Mouse (Mus musculus) ovary, postnatal 14 days (tissue): Measurements from ENCODE around the gene Slc5a7.
A peak's percentile ranks its signal among the peaks of the same experiment; 100 is the strongest.

Source experiments
- DNase-seq: peaks from one replicate; pipeline ENCODE4 v3.0.0; 2022; ENCODE audit warnings: low spot score

The Slc5a7 gene

DNA sequence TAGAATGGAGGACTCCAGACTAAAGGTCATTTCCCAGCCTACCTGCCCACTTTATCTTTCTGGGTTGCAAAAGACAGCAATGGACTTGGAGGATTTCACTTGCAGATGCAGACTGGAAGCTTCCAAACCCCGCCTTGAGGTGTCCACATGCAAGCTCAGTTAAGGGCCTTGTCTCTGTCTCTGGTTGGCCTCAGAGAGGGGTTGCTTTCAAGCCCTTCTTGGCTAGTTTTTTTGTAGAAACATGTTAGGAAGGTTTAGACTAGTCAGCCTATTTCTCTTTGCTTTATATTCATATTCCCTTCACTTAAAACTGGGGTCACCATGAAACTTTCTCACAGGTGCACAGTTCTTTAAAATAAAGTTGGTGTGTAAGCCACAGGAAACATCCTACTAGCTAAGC lies at the start of gene Slc5a7:
Gene Slc5a7 (minus strand): TSS at position 101 of the 400 bp plus-strand sequence.
- no peak for DNase-seq

- DNase-seq, result no peak
These were observed 48.8 kb upstream of the Slc5a7 start for GRCm38 (mm10) chr17:54347672-54348071.

- DNase-seq, result peak; percentile 6
These were observed 44.6 kb upstream of the Slc5a7 start for GRCm38 (mm10) chr17:54343395-54343794.

DNA sequence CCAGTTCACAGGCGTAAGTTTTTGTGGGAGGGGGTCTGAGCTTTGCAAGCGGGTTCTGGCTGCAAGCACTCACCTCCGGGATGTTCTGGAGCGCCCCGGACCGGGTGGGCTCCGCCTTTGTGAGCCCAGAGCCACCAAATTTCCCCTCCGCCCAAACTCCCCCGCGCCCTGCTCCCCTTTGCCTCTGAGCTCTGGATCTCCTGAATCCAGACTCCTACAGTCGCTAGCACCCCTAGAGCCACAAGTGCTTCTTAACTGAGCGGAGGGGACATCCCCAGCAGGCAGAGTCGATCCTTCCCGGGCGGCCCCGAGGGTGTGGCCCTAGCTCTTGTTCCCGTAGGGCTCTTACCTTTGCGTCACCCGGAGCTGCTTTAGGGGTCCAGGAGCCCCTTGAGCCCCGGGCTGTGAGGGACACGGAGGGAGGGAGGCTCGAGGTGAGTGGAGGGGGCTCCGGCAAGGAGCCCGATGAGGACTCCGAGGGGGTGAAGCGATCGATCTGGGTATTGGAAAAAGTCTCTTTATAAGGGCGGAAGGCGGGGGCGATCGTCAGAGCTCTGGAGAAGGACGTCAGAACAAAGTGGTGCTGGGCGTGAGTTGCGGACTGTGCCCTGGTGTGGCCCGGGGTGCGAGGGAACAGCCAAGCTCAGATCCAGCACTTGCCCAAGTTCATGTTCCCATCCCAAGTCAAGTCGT lies 456 bp downstream of the Slc5a7 start:
- DNase-seq, result no peak

GRCm38 (mm10) chr17:54250783-54251182 lies 48.1 kb downstream of the Slc5a7 start:
- no peak for DNase-seq

GRCm38 (mm10) chr17:54243650-54244300 lies 55.1 kb downstream of the Slc5a7 start:
- no peak for DNase-seq

GRCm38 (mm10) chr17:54239435-54239834 lies 59.4 kb downstream of the Slc5a7 start:
- DNase-seq, result no peak
